Mouse (Mus musculus) lung, postnatal 25 days (tissue): ENCODE results near the gene Gm19935.

Experiments
- DNase-seq: peaks from one replicate; pipeline ENCODE4 v3.0.0; 2022; ENCODE audit warnings: low spot score

The Gm19935 gene

GRCm38 (mm10) chr8:90829825-90830224, 12.6 kb upstream of the Gm19935 start:
- DNase-seq = no peak

- DNase-seq = no peak
These were observed 12.0 kb upstream of the Gm19935 start for GRCm38 (mm10) chr8:90828987-90829740.

GRCm38 (mm10) chr8:90828181-90828986, 11.2 kb upstream of the Gm19935 start, which contains the start of gene Chd9:
Gene Chd9, plus strand, starts transcription at chr8:90828352.
- peak; percentile 95 for DNase-seq

GRCm38 (mm10) chr8:90825459-90825871, 8.3 kb upstream of the Gm19935 start:
- DNase-seq = no peak

- DNase-seq = no peak
These were observed 5.2 kb upstream of the Gm19935 start for GRCm38 (mm10) chr8:90822443-90822842.

GRCm38 (mm10) chr8:90820321-90820696, 3.1 kb upstream of the Gm19935 start:
- no peak for DNase-seq

GRCm38 (mm10) chr8:90819561-90820320, 2.5 kb upstream of the Gm19935 start:
- no peak for DNase-seq

- DNase-seq = no peak
These were observed 921 bp downstream of the Gm19935 start for GRCm38 (mm10) chr8:90816061-90816882.

- no peak for DNase-seq
These were observed 3.4 kb downstream of the Gm19935 start for GRCm38 (mm10) chr8:90813602-90814320.

GRCm38 (mm10) chr8:90799473-90799872, 17.7 kb downstream of the Gm19935 start:
- DNase-seq = no peak

GRCm38 (mm10) chr8:90794990-90795861, 22.0 kb downstream of the Gm19935 start:
- DNase-seq = peak; percentile 78

GRCm38 (mm10) chr8:90793710-90794109, 23.5 kb downstream of the Gm19935 start:
- DNase-seq = peak; percentile 66

GRCm38 (mm10) chr8:90791616-90792015, 25.6 kb downstream of the Gm19935 start:
- DNase-seq = no peak

GRCm38 (mm10) chr8:90769791-90770190, 47.4 kb downstream of the Gm19935 start:
- DNase-seq = no peak
